Mouse (Mus musculus) stomach, postnatal 0 days (tissue): ENCODE data around the gene Dock4.

Experiments
- CTCF ChIP-seq: IDR thresholded peaks from 2 replicates; pipeline ENCODE4 v1.5.1; 2016; ENCODE audit warnings: antibody characterized with exemption, low read depth, mild to moderate bottlenecking, moderate library complexity
- EP300 ChIP-seq: optimal IDR thresholded peaks from 2 replicates; pipeline ENCODE3; 2016; ENCODE audit warnings: antibody characterized with exemption

DNA sequence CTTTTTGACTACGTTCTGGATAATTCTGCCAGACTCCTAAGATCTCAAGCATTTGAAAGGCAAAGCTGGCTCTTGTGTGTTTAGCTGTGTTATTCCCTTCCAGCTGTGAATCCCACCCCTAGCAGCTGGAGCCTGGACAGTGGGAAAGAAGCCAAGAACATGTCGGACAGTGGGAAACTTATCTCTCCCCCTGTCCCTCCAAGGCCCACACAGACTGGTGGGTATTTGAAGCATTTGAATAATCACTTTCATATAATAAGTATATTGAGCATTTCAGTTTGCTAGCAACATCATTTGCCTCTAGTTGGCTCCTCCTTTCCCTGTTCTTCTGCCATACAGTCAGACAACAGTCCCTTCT is 392.6 kb downstream of the Dock4 start:
- no peak for TF ChIP-seq CTCF
- no peak for TF ChIP-seq EP300
